Mouse (Mus musculus) heart, postnatal 4 days (tissue): ENCODE results near the gene Fuca1. TPM values are rescaled to one million over a fixed set of nuclear protein-coding genes. Genes with fewer than 3 reads are reported as not detected.

ENCODE experiments used
- DNase-seq: peaks from one replicate; pipeline ENCODE4 v3.0.0; 2021
- total RNA-seq, 2 experiments: library from RNA; stranded (reverse); gene quantifications; 2 replicates each; pipeline ENCODE4 v1.2.3; 2021

Gene Fuca1
- total RNA-seq, 2 experiments from 2014 or later = 42.4 to 45.9 TPM

DNA sequence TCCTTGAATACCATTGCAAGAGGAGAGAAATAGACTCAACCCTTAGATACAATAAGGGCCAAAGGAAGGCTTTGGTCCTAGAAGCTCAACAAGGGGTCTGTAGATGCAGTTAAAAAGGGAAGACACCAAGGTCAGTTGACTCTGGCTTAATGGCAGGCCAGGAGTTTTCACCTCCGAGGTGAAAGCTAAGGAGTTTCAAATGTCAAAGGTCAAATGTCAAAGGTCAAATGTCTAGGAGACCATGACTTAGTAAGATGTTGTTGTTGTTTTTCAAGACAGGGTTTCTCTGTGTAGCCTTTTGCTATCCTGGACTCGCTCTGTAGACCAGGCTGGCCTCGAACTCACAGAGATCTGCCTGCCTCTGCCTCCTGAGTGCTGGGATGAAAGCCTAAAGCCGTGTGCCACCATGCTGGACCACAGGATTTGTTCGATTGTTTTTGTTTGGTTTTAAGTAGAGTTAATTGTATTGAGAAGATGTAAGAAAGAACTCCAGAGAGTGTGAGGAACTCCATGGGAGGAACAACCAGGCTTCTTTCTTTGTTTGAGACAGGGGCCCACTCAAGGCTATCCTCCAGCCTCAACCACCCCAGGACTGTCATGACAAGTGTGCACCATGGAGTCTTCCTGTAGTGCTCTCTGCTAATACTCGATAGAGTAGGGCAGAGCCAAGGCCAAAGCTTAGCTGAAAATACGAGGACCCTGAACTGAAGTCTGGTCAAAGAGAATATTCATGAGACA is 31.2 kb upstream of the Fuca1 start:
- no peak for DNase-seq

GRCm38 (mm10) chr4:135889884-135890283 is 30.7 kb upstream of the Fuca1 start:
- peak; percentile 87 for DNase-seq

GRCm38 (mm10) chr4:135891539-135891938 is 29.0 kb upstream of the Fuca1 start:
- DNase-seq = no peak

GRCm38 (mm10) chr4:135892884-135893283 is 27.7 kb upstream of the Fuca1 start:
- DNase-seq = no peak

DNA sequence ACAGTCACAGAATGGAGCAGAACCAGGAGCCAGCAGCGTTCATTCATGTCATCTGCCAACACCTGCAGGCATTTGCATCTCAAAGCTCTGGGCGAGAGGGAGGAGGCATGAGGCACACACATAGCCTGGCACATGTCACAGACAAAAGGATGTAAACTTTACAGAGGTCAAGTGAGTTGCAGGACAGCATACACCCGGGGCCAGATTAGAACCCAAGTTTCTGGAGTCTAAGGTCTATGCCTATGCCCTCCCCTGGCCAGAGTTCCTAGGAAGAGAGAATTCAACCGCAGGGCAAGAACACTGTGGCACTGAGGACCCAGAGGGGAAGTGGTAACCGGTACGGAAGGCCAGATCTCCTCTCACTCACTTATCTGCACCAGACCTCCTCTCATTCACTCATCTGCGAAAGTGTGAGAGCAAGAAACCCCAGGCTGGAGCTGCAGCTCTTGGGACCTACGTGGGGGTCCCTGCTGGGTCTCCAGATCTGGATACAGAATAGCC is 25.4 kb upstream of the Fuca1 start, which contains the start of gene Cnr2:
Gene Cnr2 (plus strand): TSS at position 324 of the 501 bp plus-strand sequence.
- DNase-seq = no peak

- DNase-seq = no peak
Observed at GRCm38 (mm10) chr4:135896157-135896556, 24.4 kb upstream of the Fuca1 start.

GRCm38 (mm10) chr4:135898380-135899049 is 22.0 kb upstream of the Fuca1 start:
- peak; percentile 47 for DNase-seq

DNA sequence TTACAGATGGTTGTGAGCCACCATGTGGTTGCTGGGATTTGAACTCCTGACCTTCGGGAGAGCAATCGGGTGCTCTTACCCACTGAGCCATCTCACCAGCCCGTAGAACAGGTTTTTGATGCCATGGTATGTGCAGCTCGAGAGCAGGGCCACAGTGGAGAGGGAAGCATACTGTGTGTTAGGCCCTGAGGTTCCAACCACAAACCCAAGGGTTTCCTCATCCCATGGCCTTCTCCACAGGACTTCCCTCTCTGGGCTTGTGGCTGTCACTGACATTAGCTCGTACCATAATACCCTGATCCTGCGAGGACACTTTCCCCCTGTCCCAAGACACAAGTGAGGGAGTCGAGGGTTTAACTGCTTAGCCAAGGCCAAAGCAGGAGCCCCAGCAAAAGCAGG is 21.5 kb upstream of the Fuca1 start:
- no peak for DNase-seq

DNA sequence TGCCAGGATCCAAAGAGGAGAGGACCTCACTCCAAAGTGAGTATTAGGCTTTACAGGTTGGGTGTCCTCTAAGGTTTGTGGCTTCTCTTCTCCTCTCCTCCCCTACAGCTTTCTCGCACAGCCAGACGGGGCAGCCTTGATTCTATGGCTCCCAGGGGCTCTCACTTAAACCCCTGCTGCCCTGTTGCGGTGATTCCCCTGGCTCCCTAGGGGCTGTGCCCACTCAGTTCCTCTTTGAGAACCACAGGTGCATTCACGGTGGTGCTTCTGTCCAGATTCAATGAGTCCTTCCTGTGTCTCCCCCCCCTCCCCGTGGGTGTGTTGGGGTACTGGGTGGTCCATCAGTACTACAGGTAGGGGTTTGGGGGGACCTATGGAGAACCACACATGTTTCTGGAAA is 20.5 kb upstream of the Fuca1 start:
- no peak for DNase-seq

GRCm38 (mm10) chr4:135902606-135903242 is 17.8 kb upstream of the Fuca1 start:
- no peak for DNase-seq

GRCm38 (mm10) chr4:135904810-135905209 is 15.7 kb upstream of the Fuca1 start:
- no peak for DNase-seq

- DNase-seq = no peak
Observed at GRCm38 (mm10) chr4:135906633-135907032, 13.9 kb upstream of the Fuca1 start.

- no peak for DNase-seq
Observed at GRCm38 (mm10) chr4:135909326-135910066, 11.0 kb upstream of the Fuca1 start.

DNA sequence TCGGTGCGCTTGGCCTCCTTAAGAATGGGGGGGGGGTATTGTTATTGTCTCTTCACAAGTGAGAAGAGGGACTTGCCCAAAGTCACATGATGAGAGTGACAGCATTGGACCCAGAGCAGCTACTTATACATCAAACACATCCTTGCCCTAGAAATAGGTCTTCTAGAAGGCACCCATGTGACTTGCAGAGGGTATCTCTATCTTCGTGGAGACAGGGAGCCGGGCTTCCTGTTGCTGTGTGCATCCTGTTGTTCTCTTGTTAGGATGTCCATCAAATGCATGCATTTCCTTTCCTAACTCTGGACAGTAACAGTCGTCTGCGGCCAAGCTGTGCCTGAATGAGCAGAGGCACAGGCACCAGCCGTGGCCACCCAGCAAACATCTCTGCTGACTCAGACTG is 9.0 kb upstream of the Fuca1 start:
- DNase-seq = no peak

DNA sequence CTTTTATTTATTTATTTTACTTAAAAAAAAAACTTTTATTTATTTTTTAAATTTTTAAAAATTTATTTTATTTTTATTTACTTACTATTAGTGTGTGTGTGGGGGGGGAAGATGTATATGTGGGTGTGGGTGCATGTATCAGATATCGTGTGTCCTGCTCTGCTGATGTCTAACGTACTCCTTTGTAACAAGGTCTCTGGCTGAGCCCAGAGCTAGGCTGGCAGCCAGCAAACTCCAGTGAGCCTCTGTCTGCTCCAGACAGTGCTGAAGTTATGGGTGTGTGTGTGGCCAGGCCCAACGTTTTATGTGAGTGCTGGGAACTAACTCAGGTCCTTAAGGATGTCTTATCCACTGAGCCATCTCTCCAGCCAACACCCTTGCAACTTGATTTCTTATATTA is 8.4 kb upstream of the Fuca1 start:
- DNase-seq = no peak

DNA sequence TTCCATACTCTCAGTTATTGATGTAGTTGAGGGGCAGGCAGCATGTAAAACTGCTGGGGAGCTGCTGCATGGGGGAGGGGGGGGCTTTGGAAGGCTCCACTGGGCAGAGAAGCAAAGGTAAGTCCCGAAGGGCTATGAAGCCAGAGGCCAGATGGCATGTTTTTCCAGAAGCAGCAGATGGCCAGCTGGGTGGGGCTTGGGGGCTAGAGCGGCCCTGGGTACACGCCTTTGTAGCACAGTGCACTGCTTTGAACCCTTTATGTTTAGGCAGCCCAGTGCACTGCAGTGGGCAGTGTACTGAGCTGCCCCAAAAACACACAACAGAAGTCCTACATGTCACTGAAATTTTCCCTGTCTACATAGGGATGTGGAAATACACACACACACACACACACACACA is 7.7 kb upstream of the Fuca1 start:
- no peak for DNase-seq

- DNase-seq = no peak
Observed at GRCm38 (mm10) chr4:135913433-135913832, 7.1 kb upstream of the Fuca1 start.

DNA sequence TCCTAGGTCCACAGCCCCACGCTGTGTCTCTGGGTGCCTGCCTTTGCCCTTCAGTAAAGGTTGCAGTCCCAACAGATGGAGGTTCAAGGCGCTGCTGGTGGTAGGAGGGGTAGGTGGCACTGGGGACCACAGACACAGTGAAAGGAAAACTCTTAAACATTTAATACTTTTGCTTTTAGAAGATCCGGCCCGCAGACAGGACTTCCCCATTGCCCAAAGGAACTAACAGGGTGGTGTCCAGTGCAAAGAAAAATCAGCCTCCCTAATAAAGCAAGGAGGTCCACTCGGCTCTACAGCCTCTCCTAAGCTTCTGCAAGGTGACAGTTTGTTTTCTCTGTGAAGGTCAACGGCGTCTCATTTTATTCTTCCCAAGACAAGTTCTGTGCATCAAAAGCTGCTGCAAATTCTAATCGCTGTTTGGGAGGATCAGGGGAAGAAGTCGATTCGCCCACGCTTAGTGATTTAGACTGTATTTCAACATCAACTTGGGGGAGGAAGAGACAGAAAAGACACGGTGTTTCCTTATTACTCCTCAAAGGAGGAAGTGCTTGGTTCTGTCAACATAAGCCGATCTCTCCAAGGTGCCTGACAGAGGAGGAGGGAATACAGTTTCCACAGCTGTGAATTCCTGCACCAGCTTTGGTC is 1.8 kb upstream of the Fuca1 start:
- DNase-seq = no peak

DNA sequence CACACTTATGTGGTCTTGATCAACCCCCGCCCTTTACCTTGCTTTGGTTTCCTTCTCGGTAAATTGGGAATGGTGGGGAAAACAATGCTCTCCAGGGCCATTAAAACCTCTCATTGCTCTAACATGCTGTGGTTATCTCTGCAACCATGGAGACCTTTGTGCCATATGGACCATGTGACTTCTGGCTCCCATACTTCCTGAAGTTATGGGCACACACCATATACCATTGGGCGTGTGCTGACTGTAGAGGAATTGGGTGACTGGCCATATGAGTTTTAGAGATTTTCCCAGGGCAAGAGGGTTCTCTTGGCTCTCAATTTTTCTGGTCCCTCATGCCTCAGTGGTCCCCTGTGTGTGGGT is 1.3 kb upstream of the Fuca1 start:
- DNase-seq = no peak

DNA sequence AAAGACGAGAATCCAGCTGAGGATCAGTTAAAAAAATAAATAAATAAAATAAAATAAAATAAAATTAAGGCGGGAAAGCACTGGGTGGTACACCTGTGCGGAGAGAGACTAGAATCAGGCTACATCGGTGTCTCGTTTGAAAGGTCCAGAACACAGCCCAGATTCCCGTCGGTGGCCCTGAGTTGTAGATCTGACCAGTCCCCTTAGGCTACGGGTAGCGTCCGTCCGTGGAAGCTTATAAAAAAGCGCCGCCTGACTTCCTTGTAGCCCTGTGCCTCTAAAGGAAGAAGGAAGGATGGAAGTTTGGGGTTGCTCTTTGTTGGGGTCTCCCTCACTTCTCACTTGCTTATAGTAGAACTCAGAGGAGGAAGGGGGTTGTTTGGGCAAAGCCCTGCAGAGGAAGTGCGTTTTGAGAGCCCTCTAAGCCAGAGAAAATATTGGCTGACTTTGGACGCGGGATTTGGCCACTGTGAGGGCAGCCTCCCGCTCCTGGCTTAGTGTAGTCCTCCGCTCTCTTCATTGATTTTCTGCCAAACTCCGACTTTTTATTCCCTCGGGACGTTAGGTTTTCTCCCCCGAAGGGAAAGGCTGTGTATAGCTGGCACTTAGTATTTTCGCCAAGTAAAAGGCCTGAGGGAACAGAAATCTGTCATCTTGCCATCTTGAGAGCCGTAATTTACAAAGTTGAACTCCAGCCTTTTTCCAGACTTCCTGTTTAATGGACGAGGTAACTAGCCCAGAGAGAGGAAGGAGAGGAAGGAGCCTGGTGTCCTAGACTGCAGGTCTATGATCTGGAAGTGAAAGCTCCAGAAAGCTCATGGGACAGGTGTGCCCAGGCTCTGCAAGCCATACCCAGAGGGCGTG is 954 bp downstream of the Fuca1 start:
- DNase-seq = peak; percentile 45

DNA sequence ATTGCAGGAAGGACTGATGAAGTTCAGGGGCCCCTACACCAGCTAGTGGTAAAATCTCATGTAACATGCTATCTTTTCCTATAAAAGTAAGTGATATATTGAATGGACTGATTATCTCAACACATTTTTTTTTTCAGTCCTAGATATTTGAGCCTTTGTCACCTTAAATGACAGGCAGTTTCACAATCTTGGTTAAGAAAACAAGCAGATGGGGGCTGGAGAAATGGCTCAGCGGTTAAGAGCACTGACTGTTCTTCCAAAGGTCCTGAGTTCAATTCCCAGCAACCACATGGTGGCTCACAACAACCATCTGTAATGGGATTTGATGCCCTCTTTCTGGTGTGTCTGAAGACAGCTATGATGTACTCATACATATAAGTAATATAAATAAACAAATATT is 1.7 kb downstream of the Fuca1 start:
- no peak for DNase-seq
